Mouse (Mus musculus): ENCODE results near the gene Arfgap3.

Arfgap3 gene

DNA sequence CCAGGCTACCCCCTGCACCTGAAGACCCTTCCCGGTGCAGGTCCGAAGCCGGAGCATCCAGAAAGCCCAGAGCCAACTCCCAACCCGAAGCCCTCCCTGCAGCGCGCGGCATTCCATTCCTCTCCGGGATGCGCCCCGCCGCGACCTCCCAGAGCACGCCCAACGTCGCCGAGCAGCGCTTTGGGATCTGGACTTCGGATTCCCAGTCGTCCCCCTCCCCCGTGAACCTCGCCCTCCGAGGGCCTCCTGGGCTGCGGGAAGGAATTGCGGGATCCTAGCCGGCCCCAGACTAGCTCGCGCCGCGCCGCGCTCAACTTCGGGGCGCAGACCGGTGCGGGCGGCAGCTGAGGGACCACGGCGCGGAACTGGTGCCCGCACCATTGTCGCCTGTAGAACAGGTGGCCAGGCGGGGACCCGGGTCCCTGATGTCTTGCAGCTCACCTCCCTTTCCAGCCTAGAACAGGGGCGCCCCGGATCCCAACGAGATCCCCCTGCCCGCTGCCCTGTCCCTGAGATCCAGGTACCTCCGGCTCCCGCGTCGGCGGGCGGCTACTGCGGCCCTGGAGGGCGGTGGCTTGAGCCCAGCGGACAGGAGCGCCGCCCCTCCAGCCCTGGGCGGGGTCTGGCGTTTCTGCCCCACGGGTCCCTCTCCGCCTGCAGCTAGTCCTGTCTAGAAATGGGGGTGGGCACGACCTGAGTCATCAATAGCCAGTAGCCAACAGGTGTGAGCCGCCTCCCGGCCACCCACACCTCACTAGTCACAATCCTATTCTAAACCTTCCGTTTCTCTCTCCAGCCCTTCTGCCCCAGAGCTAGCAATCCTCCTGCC, 98.7 kb downstream of the Arfgap3 start, which contains the start of gene A4galt:
Gene A4galt, minus strand, starts transcription at position 599 of the 829 bp plus-strand sequence.
- no peak for DNase-seq

DNA sequence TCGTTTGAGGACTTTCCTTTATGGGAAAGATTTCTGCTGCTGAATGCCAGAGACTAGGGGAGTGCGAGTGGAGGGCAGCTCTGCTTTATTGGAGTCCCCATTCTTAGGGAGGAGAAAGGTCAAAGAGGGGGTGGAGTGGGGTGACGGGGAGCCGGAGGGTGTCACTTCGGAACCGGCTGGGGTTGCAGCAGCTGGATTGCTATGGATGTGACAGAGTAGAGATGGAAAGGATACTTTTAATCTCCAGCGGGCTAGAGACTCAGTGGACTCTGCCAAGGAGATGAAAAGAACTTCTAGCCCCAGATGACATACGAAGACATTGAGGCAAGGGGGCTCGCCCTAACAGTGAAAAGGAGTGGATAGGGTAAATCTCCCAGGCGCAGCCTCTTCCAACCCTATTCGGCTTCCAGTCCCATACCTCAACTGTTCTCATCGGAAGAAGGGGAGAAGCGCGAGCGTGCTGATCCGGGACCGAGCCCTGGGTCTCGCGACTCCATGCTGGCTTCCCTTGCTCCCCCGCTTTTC, 99.3 kb downstream of the Arfgap3 start:
- no peak for DNase-seq
